Mouse (Mus musculus): ENCODE data around the gene Ccdc116. TPM values are rescaled to one million over a fixed set of nuclear protein-coding genes. Genes with fewer than 3 reads are reported as not detected.

Gene Ccdc116
- total and polyA plus RNA-seq, 3 experiments = 4.4 to 9.7 (median 8.9) TPM

- Histone ChIP-seq H3K9me3 (replicated peaks; ENCODE audit: low read length) (no peaks in the 10 kb centered on the region), H3K27me3 (replicated peaks) (no peaks in the 10 kb centered on the region), H3K4me2 (ENCODE audit: insufficient read depth, low read depth, poor library complexity, severe bottlenecking) (no peak overlapping the region), H3K27ac (ENCODE audit: insufficient read depth, low read depth) (no peak overlapping the region), H3K79me2 (replicated peaks; ENCODE audit: control insufficient read depth, extremely low read depth, insufficient read depth, poor library complexity, severe bottlenecking) (peaks cover 94% of the 10 kb centered on the region), H3K9ac (ENCODE audit: insufficient read depth, low read depth) (no peak overlapping the region), H3K36me3 (replicated peaks in 1 of 2; ENCODE audit: control insufficient read depth in 1 of 2, insufficient read depth in 1 of 2, low read length in 1 of 2) (peaks cover 62 to 86% of the 10 kb centered on the region in 2 experiments), H3K4me1 (ENCODE audit: control insufficient read depth in 1 of 2, insufficient read depth in 2 of 2) (peaks cover 9 to 33% of the 10 kb centered on the region in 2 experiments; a peak in 3 of 4 replicates), H3K4me3 (replicated peaks in 1 of 3; ENCODE audit: low read depth in 2 of 3, low read length in 2 of 3, poor library complexity in 1 of 3) (no peak overlapping the region)
- in situ Hi-C loops (cut with MboI; ENCODE audit: low pct_ligation_motif_present, low pct_unique_long_range_greater_than_20kb, low sequenced_read_pairs) (no loop called here), dilution Hi-C loops (cut with MboI; ENCODE audit: extremely low pct_ligation_motif_present, extremely low pct_unique_long_range_greater_than_20kb, low sequenced_read_pairs) (no loop called here)
- TF ChIP-seq MAZ (IDR thresholded peaks at IDR 0.05; ENCODE audit: low read depth, low read length) (no peak), ZNF384 (IDR thresholded peaks at IDR 0.05; ENCODE audit: low read depth, low read length) (no peak), TCF12 (IDR thresholded peaks at IDR 0.05; ENCODE audit: low read depth, low read length) (no peak), NRF1 (IDR thresholded peaks at IDR 0.05; ENCODE audit: low read depth, low read length) (no peak), CHD2 (IDR thresholded peaks at IDR 0.05; ENCODE audit: low read length) (no peak), KAT2A (IDR thresholded peaks at IDR 0.05; ENCODE audit: insufficient replicate concordance, low read length) (no peak), PAX5 (IDR thresholded peaks at IDR 0.05; ENCODE audit: low read length) (no peak), IRF4 (IDR thresholded peaks at IDR 0.05; ENCODE audit: low read depth, low read length) (no peak)
- DNase-seq (ENCODE audit: extremely low read depth) = no peak
Measured at GRCm38 (mm10) chr16:17175765-17176164, 28.7 kb upstream of the Ccdc116 start.

GRCm38 (mm10) chr16:17168049-17168448, 21.0 kb upstream of the Ccdc116 start:
- in situ Hi-C loops (cut with MboI; ENCODE audit: low pct_ligation_motif_present, low pct_unique_long_range_greater_than_20kb, low sequenced_read_pairs) = no loop called here
- peaks cover 68 to 94% of the 10 kb centered on the region in 2 experiments for H3K36me3 ChIP-seq (replicated peaks in 1 of 2; ENCODE audit: control insufficient read depth in 1 of 2, insufficient read depth in 1 of 2, low read length in 1 of 2)

More at GRCm38 (mm10) chr16:17168049-17168448, 21.0 kb upstream of the Ccdc116 start:
- no peak overlapping the region for H3K4me3 ChIP-seq (replicated peaks in 1 of 3; ENCODE audit: low read depth in 2 of 3, low read length in 2 of 3, poor library complexity in 1 of 3)
- no peaks in the 10 kb centered on the region for H3K27me3 ChIP-seq (replicated peaks)
- no peaks in the 10 kb centered on the region for H3K9me3 ChIP-seq (replicated peaks; ENCODE audit: low read length)
- dilution Hi-C loops (cut with MboI; ENCODE audit: extremely low pct_ligation_motif_present, extremely low pct_unique_long_range_greater_than_20kb, low sequenced_read_pairs) = no loop called here
- no peak for DNase-seq (ENCODE audit: extremely low read depth)
- H3K4me1 ChIP-seq (ENCODE audit: control insufficient read depth in 1 of 2, insufficient read depth in 2 of 2) = peaks cover 0 to 12% of the 10 kb centered on the region in 2 experiments; a peak in 2 of 4 replicates
- H3K27ac ChIP-seq (ENCODE audit: insufficient read depth, low read depth) = no peak overlapping the region
- H3K79me2 ChIP-seq (replicated peaks; ENCODE audit: control insufficient read depth, extremely low read depth, insufficient read depth, poor library complexity, severe bottlenecking) = peaks cover 85% of the 10 kb centered on the region
- no peak overlapping the region for H3K9ac ChIP-seq (ENCODE audit: insufficient read depth, low read depth)
- TF ChIP-seq CTCF (conservative IDR thresholded peaks at IDR 0.05 in 1 of 2, IDR thresholded peaks at IDR 0.05 in 1 of 2; ENCODE audit: low read depth in 2 of 2, low read length in 2 of 2) (no peak), POLR2AphosphoS2 (IDR thresholded peaks at IDR 0.05; ENCODE audit: low read depth, low read length) (no peak), NELFE (IDR thresholded peaks at IDR 0.05; ENCODE audit: low read depth, low read length) (no peak), E2F4 (IDR thresholded peaks at IDR 0.05; ENCODE audit: insufficient replicate concordance, low read depth, low read length) (no peak), EP300 (IDR thresholded peaks at IDR 0.05; ENCODE audit: low read length) (no peak), ELF1 (IDR thresholded peaks at IDR 0.05; ENCODE audit: low read depth, low read length) (no peak), HCFC1 (IDR thresholded peaks at IDR 0.05; ENCODE audit: low read depth, low read length) (no peak), MAFK (IDR thresholded peaks at IDR 0.05; ENCODE audit: insufficient replicate concordance, low read length) (no peak), ETS1 (conservative IDR thresholded peaks at IDR 0.05; ENCODE audit: low read depth, low read length) (no peak), ZKSCAN1 (IDR thresholded peaks at IDR 0.05; ENCODE audit: borderline replicate concordance, low read depth, low read length) (no peak), BHLHE40 (IDR thresholded peaks at IDR 0.05; ENCODE audit: low read depth, low read length) (no peak), UBTF (IDR thresholded peaks at IDR 0.05; ENCODE audit: low read depth, low read length) (no peak), CHD1 (IDR thresholded peaks at IDR 0.05; ENCODE audit: low read depth, low read length) (no peak), PAX5 (IDR thresholded peaks at IDR 0.05; ENCODE audit: low read length) (no peak), ZMIZ1 (IDR thresholded peaks at IDR 0.05; ENCODE audit: low read depth, low read length) (no peak), JUND (conservative IDR thresholded peaks at IDR 0.05; ENCODE audit: low read depth, low read length) (no peak), RAD21 (IDR thresholded peaks at IDR 0.05; ENCODE audit: low read depth, low read length) (no peak), TBP (conservative IDR thresholded peaks at IDR 0.05; ENCODE audit: low read depth, low read length) (no peak), RCOR1 (conservative IDR thresholded peaks at IDR 0.05; ENCODE audit: low read depth, low read length) (no peak), USF2 (conservative IDR thresholded peaks at IDR 0.05; ENCODE audit: low read depth, low read length) (no peak)
- H3K4me2 ChIP-seq (ENCODE audit: insufficient read depth, low read depth, poor library complexity, severe bottlenecking) = no peak overlapping the region
